Mouse (Mus musculus) lung, embryonic 16.5 days (tissue): Measurements from ENCODE around the gene Gm3159. TPM values are rescaled to one million over a fixed set of nuclear protein-coding genes. Genes with fewer than 3 reads are reported as not detected.
"Not testable (repeated sequence)": the region's sequence is repeated elsewhere in the genome, so short reads cannot be mapped to it uniquely, and the experiment has no call there.

ENCODE experiments used
- ATAC-seq: fragments of 200-750 bp; cut with Nextera tagmentation; 2 replicates; pipeline ENCODE4 v1.8.0; 2017; ENCODE audit warnings: low read depth, mild to moderate bottlenecking, moderate library complexity
- H3K27ac ChIP-seq: fragments of 300-500 bp; sonication (generic); 2 replicates; pipeline ENCODE4 v1.5.1; 2014; ENCODE audit warnings: mild to moderate bottlenecking, control low read depth, low read length
- H3K27me3 ChIP-seq: fragments of 300-500 bp; sonication (generic); 2 replicates; pipeline ENCODE4 v1.6.1; 2014; ENCODE audit warnings: low read depth, low read length, mixed read lengths; ENCODE audit not compliant: control insufficient read depth, insufficient read depth
- H3K36me3 ChIP-seq: fragments of 300-500 bp; sonication (generic); 2 replicates; pipeline ENCODE4 v1.6.1; 2014; ENCODE audit warnings: low read length; ENCODE audit not compliant: control insufficient read depth, insufficient read depth
- H3K4me1 ChIP-seq: fragments of 300-500 bp; sonication (generic); replicated peaks from 2 replicates; pipeline ENCODE4 v1.6.1; 2014; ENCODE audit warnings: low read length, mixed read lengths; ENCODE audit not compliant: control insufficient read depth, insufficient read depth
- H3K4me2 ChIP-seq: fragments of 300-500 bp; sonication (generic); 2 replicates; pipeline ENCODE4 v1.6.1; 2014; ENCODE audit warnings: low read depth, low read length, control low read depth
- H3K4me3 ChIP-seq: fragments of 300-500 bp; sonication (generic); 2 replicates; pipeline ENCODE4 v1.5.1; 2014; ENCODE audit warnings: mild to moderate bottlenecking, low read length, control low read depth
- H3K9ac ChIP-seq: fragments of 300-500 bp; sonication (generic); 2 replicates; pipeline ENCODE4 v1.6.1; 2014; ENCODE audit warnings: low read length, control low read depth
- H3K9me3 ChIP-seq: fragments of 300-500 bp; sonication (generic); 2 replicates; pipeline ENCODE4 v1.6.1; 2016; ENCODE audit warnings: low read length; ENCODE audit not compliant: control insufficient read depth
- WGBS: fragments of 180-500 bp; shearing (Covaris S2); extraction: QIAGEN DNeasy Blood & Tissue Kit; methylation state at CpG from one replicate; pipeline ENCODE4 v1.1.7; 2014; 5-methylcytosine and 5-hydroxymethylcytosine counted together
- polyA plus RNA-seq: library from polyadenylated mRNA; unstranded; fragments of >200 nt; fragmentation: Nextera tagmentation; extraction: Ambion mirVana; gene quantifications from 2 replicates; pipeline ENCODE4 v1.2.1, GENCODE M21; 2015

Gm3159 gene
- polyA plus RNA-seq, 1 experiment from 2014 or later = not detected

DNA sequence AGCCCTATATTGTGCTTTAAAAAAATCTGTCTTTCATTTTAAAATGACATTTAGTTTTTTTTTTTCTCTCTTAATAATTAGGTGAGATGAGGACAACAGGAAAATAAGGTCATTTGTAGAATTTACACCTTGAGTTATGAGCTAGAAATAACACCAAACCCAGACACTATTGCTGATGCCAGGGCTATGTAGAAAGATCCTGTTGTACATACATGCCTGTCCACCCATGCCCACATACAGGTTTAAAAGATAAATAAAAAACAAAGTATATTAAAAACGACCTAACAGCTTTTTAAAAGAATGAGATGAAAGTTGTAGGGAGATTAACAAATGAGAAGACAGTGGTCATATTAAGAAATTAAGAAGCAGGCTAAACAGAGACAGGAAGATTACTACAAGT lies 12.6 kb downstream of the Gm3159 start:
- WGBS = 57% methylated on average over 1 of the region's 1 CpGs
- ATAC-seq = not testable (repeated sequence)

DNA sequence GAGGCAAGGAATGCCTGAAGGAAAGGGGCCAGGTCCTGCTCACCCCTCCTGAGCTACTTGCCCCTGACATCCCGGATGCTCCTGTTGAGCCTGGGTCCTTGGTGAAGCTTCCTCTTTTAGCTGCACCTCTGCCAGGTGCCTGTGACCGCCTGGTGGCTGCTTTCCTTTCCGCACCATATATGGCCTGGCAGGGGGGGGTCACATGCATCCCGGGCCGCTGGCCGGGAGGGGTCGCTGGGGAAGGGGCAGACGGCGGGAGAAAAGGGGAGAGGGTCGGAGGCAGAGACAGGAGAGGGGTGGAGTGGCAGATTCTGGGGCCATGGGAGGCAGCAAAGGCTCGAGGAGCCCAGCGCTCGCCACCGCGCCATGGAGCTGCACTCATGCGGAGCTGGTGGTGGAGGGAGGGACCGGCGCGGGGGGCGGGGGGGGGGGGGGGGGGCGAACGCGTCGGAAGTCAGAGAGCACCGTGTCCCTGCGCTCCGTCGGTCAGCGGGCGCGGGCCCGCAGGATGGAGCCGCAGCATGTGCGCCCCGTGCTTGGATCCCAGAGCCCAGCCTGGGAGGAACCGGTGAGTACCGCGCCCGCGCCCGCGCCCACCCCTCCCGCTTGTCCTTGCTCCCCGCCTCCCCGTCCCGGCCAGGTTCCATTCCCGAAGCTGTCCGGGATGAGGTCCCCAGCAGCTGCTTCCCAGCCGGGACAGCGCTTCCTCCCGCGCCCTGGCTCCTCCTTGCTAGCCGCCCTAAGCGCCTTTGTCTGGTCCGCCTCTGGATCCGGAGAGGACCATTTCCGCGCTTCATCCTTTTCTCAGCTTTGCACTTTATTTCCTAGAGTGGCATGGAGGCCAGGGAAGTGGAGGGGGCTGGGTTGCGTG lies 17.9 kb downstream of the Gm3159 start, which contains the start of gene Gm3164:
Gene Gm3164, plus strand, starts transcription at position 484 of the 871 bp plus-strand sequence.
- Histone ChIP-seq H3K4me2 (peak within 1 kb of the TSS; percentile 51), H3K4me3 (peak within 1 kb of the TSS; percentile 34)
- 1% methylated on average over 25 of the region's 59 CpGs for WGBS
- not testable (repeated sequence) for H3K4me1 ChIP-seq, H3K27ac ChIP-seq, ATAC-seq, H3K9me3 ChIP-seq, H3K9ac ChIP-seq, H3K36me3 ChIP-seq, H3K27me3 ChIP-seq

More for the DNA sequence above, 12.6 kb downstream of the Gm3159 start:
- H3K9ac ChIP-seq, H3K27me3 ChIP-seq, H3K4me2 ChIP-seq, H3K36me3 ChIP-seq, H3K4me3 ChIP-seq, H3K9me3 ChIP-seq, H3K4me1 ChIP-seq, H3K27ac ChIP-seq: not testable (repeated sequence)

DNA sequence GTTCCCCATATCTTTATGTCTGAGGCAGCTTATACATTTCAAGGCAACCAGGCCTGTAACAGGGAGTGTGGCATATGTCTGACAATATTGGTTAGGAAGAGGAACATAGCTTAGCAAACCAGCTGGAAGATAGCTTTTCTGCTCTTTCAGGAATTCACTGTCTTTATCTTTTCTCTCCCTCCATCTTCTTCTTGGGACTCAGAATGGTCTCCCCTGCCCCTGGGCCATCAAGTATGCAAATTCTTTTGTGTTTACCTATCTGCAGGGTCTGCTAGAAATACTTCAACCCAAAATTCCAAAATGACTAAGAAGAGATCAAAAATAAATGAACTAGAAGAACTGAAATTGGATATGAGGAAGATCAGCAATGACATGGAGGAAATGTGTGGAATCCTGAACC lies 33.4 kb downstream of the Gm3159 start, which contains the start of gene Gm3173:
Gene Gm3173, plus strand, starts transcription at position 301 of the 400 bp plus-strand sequence.
- H3K27ac ChIP-seq, H3K4me2 ChIP-seq, ATAC-seq, H3K36me3 ChIP-seq, H3K4me1 ChIP-seq, H3K4me3 ChIP-seq, H3K27me3 ChIP-seq, H3K9ac ChIP-seq, H3K9me3 ChIP-seq: not testable (repeated sequence)

Other genes starting within 250 kb of the Gm3159 start
- gene Gm3127, start 232.5 kb upstream of the Gm3159 start, polyA plus RNA-seq = not detected in 2 replicates
- gene Gm2974, start 214.9 kb upstream of the Gm3159 start, polyA plus RNA-seq = 0.23 and 0.33 TPM in 2 replicates
- gene Gm3138, start 147.9 kb upstream of the Gm3159 start, polyA plus RNA-seq = not detected in 2 replicates
- not detected in 2 replicates for gene Gm3149, start 80.2 kb upstream of the Gm3159 start, polyA plus RNA-seq
- gene 2610042L04Rik, start 62.8 kb upstream of the Gm3159 start, polyA plus RNA-seq = 0.10 and 0.35 TPM in 2 replicates
- gene Gm3164, start 17.9 kb downstream of the Gm3159 start, polyA plus RNA-seq = 0.28 and 0.33 TPM in 2 replicates
- gene Gm3173, start 33.5 kb downstream of the Gm3159 start, polyA plus RNA-seq = not detected in 2 replicates
- gene Gm3182, start 84.2 kb downstream of the Gm3159 start, polyA plus RNA-seq = not detected in 2 replicates
- gene Gm3047, start 157.9 kb downstream of the Gm3159 start, polyA plus RNA-seq = not detected in 2 replicates
- not detected in 2 replicates for gene Gm8159, start 234.8 kb downstream of the Gm3159 start, polyA plus RNA-seq